Mouse (Mus musculus) lung, postnatal 36 days (tissue): Measurements from ENCODE around the gene Bcl2l12.

Source experiments
- DNase-seq: peaks from one replicate; pipeline ENCODE4 v3.0.0; 2022; ENCODE audit warnings: mixed read lengths

Bcl2l12 gene

GRCm38 (mm10) chr7:44998501-44998955 is at the start of gene Bcl2l12:
Gene Bcl2l12 (minus strand): TSS chr7:44998712.
- peak; percentile 62 for DNase-seq

DNA sequence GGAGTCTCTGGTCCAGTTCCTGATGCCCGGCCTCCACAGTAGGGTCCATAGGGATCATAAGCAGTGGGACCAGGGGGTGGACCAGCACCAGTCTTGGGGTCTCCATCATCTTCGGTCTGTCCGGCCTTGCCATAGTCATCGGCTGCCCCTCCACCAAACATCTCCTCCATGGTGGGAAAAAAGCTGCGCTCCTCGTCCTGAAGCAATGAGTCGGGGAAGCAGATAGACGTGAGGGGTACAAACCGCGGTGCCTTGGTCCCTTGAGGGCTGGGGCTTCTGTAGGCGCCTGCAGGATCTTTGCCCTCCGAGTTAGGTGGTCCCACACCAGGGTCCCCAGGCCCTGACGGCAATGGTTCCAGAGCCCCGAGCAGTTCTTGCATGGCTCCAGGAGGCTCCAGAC is 49.0 kb upstream of the Bcl2l12 start:
- DNase-seq, result no peak

- DNase-seq, result no peak
Observed at GRCm38 (mm10) chr7:45046853-45047350, 48.4 kb upstream of the Bcl2l12 start.

GRCm38 (mm10) chr7:45045741-45046140 is 47.2 kb upstream of the Bcl2l12 start:
- no peak for DNase-seq

DNA sequence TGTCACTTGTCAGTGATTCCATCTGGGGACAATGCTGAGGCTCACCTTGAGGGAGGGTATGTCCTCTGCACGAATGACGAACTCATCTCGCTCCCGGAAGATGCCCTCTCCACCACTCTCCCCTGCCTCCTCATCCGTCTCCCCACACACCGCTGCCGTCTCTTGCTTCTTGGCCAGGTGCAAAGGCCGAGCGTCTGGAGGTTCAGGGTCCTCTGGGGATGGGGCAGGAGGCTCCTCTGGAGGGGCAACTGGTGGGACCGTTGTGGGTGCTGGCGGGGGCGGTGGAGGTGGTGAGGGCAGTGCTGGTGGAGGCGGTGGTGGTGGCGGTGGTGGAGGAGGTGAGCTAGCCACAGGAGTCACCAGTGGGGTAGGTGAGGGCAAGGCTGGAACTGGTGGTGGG is 44.8 kb upstream of the Bcl2l12 start:
- no peak for DNase-seq

DNA sequence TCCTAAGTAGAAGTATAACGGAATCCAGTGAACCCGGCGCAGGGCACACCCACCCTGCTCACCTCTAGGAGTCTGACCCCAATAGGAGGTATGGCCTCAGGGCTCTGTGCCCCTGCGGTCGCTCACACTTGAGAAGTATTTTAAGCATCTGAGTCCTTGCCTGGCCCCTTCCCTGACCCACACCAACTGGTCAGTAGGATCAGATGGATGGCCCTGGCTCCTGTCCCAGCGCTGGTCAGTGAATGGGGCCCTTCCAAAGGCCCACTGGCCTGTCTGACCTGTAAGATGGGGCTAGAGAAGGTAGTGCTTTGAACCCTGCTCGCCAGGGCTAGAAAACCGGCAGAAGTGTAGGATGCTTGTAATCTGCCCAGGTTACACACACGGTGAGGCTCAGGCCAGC is 42.3 kb upstream of the Bcl2l12 start:
- DNase-seq, result no peak

DNA sequence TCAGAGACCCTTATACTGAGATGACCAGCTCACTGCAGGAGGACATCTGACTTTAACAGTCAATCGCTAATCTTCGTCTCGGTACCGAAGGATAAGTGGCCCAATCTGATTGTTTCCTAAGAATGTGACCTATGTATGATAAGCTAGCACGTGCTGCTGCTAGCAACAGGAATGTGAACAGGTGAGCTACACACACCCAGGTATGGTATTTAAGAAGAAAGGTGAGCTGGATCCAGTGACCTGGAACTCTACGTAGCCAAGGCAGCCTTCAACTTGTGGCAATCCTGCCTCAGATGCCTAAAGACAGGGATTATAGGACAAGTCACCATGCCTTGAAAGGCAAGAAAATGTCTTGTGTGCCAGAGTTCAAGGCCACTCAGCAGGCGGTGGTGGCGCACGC is 39.9 kb upstream of the Bcl2l12 start:
- DNase-seq, result no peak

GRCm38 (mm10) chr7:45037720-45038361 is 39.3 kb upstream of the Bcl2l12 start:
- DNase-seq, result peak; percentile 76

- no peak for DNase-seq
Observed at GRCm38 (mm10) chr7:45036702-45037101, 38.2 kb upstream of the Bcl2l12 start.

DNA sequence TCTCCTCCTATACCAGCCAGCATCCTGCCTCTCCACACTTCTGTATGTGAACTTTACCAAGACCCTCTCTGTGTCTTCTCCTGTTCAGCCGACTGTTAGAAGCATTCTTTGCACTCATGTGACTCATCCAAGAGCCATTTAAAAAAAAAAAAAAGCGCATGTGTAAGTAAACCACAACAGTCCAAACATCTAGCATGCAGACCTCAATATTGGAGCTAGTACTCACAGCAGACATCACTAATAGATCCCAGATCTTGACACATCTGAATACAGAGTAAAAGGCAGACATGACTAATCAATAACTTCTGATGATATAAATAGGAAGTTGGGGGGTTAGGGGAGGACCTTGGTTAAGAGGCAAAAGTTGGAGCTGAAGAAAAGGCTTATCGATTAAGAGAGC is 37.1 kb upstream of the Bcl2l12 start:
- DNase-seq, result no peak

GRCm38 (mm10) chr7:45033722-45034359 is 35.3 kb upstream of the Bcl2l12 start:
- no peak for DNase-seq

- DNase-seq, result no peak
Observed at GRCm38 (mm10) chr7:45030857-45031256, 32.3 kb upstream of the Bcl2l12 start.

- no peak for DNase-seq
Observed at GRCm38 (mm10) chr7:45029995-45030394, 31.5 kb upstream of the Bcl2l12 start.

DNA sequence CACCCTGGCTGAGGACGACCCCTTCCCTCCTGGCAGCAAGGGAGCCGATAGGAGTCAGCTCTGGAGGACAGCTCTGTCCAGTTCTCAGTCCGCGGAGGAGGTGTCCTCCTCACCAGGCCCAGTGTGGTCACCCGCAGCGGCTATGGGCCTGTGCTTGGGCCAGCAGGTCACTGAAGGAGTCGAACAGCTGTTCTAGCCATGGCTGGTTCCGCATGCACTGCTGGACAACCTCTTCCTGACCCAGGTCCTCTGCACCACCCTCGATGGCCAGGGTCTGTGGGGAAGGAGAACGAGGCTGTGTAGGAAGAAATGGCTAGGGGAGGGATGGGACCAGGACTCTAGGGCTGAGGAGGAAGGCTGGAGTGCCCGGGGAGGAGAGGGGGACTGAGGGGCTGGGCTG is 29.8 kb upstream of the Bcl2l12 start:
- no peak for DNase-seq

DNA sequence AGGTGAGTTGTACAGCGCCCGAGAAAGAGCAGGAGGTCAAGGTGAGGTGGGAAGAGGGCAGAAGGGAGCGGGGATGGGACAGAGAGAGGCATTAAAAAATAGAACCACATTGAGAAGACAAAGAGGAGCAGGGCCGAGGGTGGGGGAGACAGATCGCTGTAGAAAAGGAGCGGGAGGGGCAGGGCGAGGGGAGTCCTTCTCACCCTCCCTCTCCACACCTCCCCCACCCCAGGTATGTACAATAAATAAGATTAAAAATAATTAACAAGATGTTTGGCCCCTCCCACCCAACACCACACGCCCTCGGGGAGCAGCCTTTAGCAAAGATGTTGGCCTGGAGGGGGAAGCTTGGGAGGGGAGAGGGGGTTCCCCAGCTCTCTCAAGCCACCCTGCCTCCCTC is 29.2 kb upstream of the Bcl2l12 start:
- DNase-seq, result no peak

GRCm38 (mm10) chr7:45026256-45026655 is 27.7 kb upstream of the Bcl2l12 start:
- DNase-seq, result no peak

GRCm38 (mm10) chr7:45025601-45026220 is 27.2 kb upstream of the Bcl2l12 start:
- no peak for DNase-seq

- DNase-seq, result no peak
Observed at GRCm38 (mm10) chr7:45024281-45025248, 26.1 kb upstream of the Bcl2l12 start.

DNA sequence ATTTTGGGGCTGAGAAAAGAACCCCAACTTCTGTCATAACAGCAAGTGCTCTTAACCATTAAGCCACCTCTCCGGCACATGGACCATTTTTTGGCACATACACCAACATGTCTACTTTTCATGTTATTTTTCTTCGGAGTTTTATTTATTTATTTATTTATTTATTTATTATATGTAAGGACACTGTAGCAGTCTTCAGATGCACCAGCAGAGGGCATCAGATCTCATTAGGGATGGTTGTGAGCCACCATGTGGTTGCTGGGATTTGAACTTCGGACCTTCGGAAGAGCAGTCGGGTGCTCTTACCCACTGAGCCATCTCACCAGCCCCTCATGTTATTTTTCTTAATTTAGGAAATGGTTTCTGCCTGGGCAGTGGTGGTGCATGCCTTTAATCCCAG is 25.2 kb upstream of the Bcl2l12 start:
- DNase-seq, result peak; percentile 51

DNA sequence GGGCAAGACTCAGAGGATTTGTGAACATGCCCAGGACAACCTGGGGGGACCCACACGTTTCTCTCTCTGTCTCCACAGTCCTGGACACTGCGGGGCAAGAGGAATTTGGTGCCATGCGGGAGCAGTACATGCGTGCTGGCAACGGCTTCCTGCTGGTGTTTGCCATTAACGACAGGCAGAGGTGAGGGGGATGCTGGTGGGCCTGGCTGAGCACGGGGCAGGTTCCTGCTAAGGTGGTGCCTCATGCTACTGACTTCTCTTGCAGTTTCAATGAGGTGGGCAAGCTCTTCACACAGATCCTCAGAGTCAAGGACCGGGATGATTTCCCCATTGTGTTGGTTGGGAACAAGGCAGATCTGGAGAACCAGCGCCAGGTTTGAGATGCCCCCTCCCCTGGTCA is 21.7 kb upstream of the Bcl2l12 start:
- DNase-seq, result no peak

DNA sequence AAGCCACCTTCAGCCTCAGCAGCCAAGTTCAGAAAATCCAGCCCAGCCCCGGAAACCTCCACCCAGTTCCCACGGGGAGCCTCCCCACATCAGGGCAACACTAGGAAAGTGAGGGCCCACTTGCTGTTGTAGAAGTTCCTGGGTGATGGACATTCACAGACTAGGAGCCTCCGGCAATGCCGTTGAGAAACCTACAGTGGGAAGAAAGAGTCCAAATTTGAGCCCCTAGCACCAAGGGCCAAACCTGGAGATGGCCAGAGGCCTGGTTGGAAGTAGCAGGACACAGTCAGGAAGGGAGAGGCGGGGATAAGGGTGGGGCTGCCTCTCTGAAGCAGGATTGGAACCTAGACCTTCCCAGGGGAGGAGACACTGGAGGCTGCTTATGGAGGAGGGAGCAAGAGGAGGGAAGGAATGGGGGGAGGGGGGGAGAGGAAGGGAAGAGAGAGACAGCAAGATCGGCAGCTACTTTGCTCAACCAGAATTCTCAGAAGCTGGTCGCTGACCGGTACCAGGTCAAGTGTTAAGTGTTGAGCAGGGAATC is 20.6 kb upstream of the Bcl2l12 start:
- peak; percentile 91 for DNase-seq

GRCm38 (mm10) chr7:45017242-45018061 is 18.9 kb upstream of the Bcl2l12 start, which contains the start of gene Rras:
Gene Rras (plus strand): TSS chr7:45017961.
- DNase-seq, result peak; percentile 99
